Mouse (Mus musculus): ENCODE measurements at regions not wholly inside any gene's neighbourhood (a gene's known extent, or its start where the extent isn't known, plus 50 kb on each side); places are given as distances from the start of the nearest gene placed in this dataset.

DNA sequence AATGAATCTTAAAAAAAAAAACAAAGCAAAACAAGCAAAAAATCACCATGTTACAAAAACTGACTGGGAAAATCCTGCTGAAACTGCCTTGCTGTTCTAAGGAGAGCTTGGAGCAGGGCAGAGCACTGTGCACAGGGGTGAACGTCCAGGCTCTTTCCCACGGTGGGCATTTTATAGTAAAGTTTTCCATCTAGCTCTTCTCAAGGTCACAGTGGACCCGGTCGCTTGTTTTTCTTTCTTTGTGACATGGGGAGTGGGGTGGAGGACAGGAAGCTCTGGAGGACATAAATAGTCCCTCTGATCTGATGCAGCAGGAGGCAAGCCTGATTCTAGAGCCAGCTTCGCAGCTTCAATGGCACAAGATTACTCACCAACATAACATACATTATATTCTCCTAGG is 395.9 kb upstream of the Zmiz1 start:
- H3K4me1 ChIP-seq (ENCODE audit: control insufficient read depth in 1 of 2, insufficient read depth in 2 of 2, low read length in 2 of 2) = no peaks in the 10 kb centered on the region
- H3K9me3 ChIP-seq (replicated peaks; ENCODE audit: insufficient read depth, low read length) = no peaks in the 10 kb centered on the region
- H3K4me3 ChIP-seq (ENCODE audit: control insufficient read depth in 1 of 2, insufficient read depth in 1 of 2, low read depth in 2 of 2, low read length in 2 of 2) = no peak overlapping the region
- no peaks in the 10 kb centered on the region for H3K79me2 ChIP-seq (ENCODE audit: control insufficient read depth, insufficient read depth, low read length, poor library complexity)
- TF ChIP-seq RAD21 (IDR thresholded peaks at IDR 0.05; ENCODE audit: low read depth, low read length) (no peak), GABPA (IDR thresholded peaks at IDR 0.05; ENCODE audit: low read depth, low read length) (no peak), UBTF (IDR thresholded peaks at IDR 0.05; ENCODE audit: borderline replicate concordance, insufficient read depth, low read depth, low read length) (no peak), TAL1 (IDR thresholded peaks at IDR 0.05; ENCODE audit: low read length) (no peak), POLR2A (IDR thresholded peaks at IDR 0.05; ENCODE audit: control insufficient read depth in 1 of 2, insufficient read depth in 1 of 2, low read depth in 1 of 2, low read length in 2 of 2, poor library complexity in 1 of 2) (no peak), JUND (IDR thresholded peaks at IDR 0.05; ENCODE audit: low read depth, low read length) (no peak), ETS1 (IDR thresholded peaks at IDR 0.05; ENCODE audit: low read depth, low read length) (no peak), ZNF384 (IDR thresholded peaks at IDR 0.05; ENCODE audit: low read depth, low read length) (no peak), POLR2AphosphoS5 (IDR thresholded peaks at IDR 0.05; ENCODE audit: borderline replicate concordance, low read depth, low read length) (no peak), ZC3H11A (IDR thresholded peaks at IDR 0.05; ENCODE audit: low read depth, low read length) (no peak), MYB (IDR thresholded peaks at IDR 0.05; ENCODE audit: low read depth, low read length) (no peak)
- no peaks in the 10 kb centered on the region for H3K27me3 ChIP-seq (ENCODE audit: control insufficient read depth in 1 of 2, insufficient read depth in 2 of 2, low read length in 2 of 2)
- H3K27ac ChIP-seq (ENCODE audit: control insufficient read depth, low read depth, low read length) = no peak overlapping the region
- H3K36me3 ChIP-seq (ENCODE audit: control insufficient read depth in 1 of 2, insufficient read depth in 2 of 2, low read length in 2 of 2) = no peaks in the 10 kb centered on the region
- no peak for DNase-seq (ENCODE audit: low read depth, low spot score)
- no peak overlapping the region for H3K9ac ChIP-seq (ENCODE audit: control insufficient read depth, low read depth, low read length, poor library complexity, severe bottlenecking)

DNA sequence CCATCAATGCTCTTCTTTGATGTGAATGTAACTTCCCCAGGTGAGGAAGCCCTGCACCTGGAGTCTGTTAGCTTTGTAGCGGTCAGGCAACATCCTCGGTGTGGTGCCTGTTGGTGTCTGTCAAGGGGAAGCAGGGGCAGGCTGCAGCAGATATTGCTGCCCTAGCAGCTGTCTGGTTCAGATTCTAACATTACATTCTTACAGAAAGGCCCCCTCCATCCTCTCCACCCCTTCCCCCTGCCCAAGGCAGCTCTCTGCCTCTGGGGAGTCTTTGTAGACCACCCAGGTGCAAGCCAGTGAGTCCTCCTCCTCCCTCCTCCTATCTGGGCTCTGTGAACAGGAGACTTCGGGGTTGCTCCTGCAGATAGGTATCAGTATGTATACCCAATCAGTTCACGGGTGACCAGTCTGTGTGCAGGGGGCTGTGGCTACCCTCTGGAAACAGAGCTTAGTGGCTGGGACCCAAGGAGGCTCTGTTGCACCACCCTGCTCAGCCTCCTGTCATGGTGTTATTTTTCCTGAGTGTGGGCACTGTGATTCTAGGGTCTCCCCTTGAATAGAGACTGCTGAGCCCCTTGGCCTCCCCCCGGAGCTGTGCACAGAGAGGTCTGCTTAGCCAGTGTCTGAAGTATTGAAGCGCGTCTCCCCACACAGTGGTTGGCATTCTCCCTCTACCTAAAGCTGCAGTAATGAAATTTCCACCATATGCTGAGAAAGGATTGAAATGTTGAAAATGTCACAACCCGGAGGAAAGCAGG is 394.6 kb upstream of the Zmiz1 start:
- H3K9me3 ChIP-seq (replicated peaks; ENCODE audit: insufficient read depth, low read length) = no peaks in the 10 kb centered on the region

More for the DNA sequence above, 394.6 kb upstream of the Zmiz1 start:
- no peaks in the 10 kb centered on the region for H3K79me2 ChIP-seq (ENCODE audit: control insufficient read depth, insufficient read depth, low read length, poor library complexity)
- H3K36me3 ChIP-seq (ENCODE audit: control insufficient read depth in 1 of 2, insufficient read depth in 2 of 2, low read length in 2 of 2) = no peaks in the 10 kb centered on the region
- no peak overlapping the region for H3K27ac ChIP-seq (ENCODE audit: control insufficient read depth, low read depth, low read length)
- no peak for TF ChIP-seq ZNF384 (IDR thresholded peaks at IDR 0.05; ENCODE audit: low read depth, low read length)
- no peak for TF ChIP-seq CTCF (IDR thresholded peaks at IDR 0.05 in 2 of 3, conservative IDR thresholded peaks at IDR 0.05 in 1 of 3; ENCODE audit: control insufficient read depth in 1 of 3, insufficient read depth in 1 of 3, low read depth in 2 of 3, low read length in 3 of 3, poor library complexity in 1 of 3, severe bottlenecking in 1 of 3)
- no peak for TF ChIP-seq MEF2A (IDR thresholded peaks at IDR 0.05; ENCODE audit: extremely low read depth, insufficient replicate concordance, low read depth, low read length, poor library complexity, severe bottlenecking)
- no peak for TF ChIP-seq ZC3H11A (IDR thresholded peaks at IDR 0.05; ENCODE audit: low read depth, low read length)
- TF ChIP-seq GATA1 (IDR thresholded peaks at IDR 0.05; ENCODE audit: low read depth, low read length) = no peak
- no peak for TF ChIP-seq MYC (IDR thresholded peaks at IDR 0.05; ENCODE audit: low read depth, low read length)
- no peak for TF ChIP-seq POLR2AphosphoS5 (IDR thresholded peaks at IDR 0.05; ENCODE audit: borderline replicate concordance, low read depth, low read length)
- no peak for TF ChIP-seq NELFE (IDR thresholded peaks at IDR 0.05; ENCODE audit: low read depth, low read length)
- TF ChIP-seq ETS1 (IDR thresholded peaks at IDR 0.05; ENCODE audit: low read depth, low read length) = no peak
- no peak for TF ChIP-seq HCFC1 (IDR thresholded peaks at IDR 0.05; ENCODE audit: low read depth, low read length)
- no peak for TF ChIP-seq TBP (IDR thresholded peaks at IDR 0.05; ENCODE audit: low read depth, low read length)
- TF ChIP-seq ELF1 (IDR thresholded peaks at IDR 0.05; ENCODE audit: low read depth, low read length) = no peak
- H3K9ac ChIP-seq (ENCODE audit: control insufficient read depth, low read depth, low read length, poor library complexity, severe bottlenecking) = no peak overlapping the region
- no peaks in the 10 kb centered on the region for H3K27me3 ChIP-seq (ENCODE audit: control insufficient read depth in 1 of 2, insufficient read depth in 2 of 2, low read length in 2 of 2)
- no peak for DNase-seq (ENCODE audit: low read depth, low spot score)
- H3K4me1 ChIP-seq (ENCODE audit: control insufficient read depth in 1 of 2, insufficient read depth in 2 of 2, low read length in 2 of 2) = no peaks in the 10 kb centered on the region
- no peak overlapping the region for H3K4me3 ChIP-seq (ENCODE audit: control insufficient read depth in 1 of 2, insufficient read depth in 1 of 2, low read depth in 2 of 2, low read length in 2 of 2)
